Mouse (Mus musculus): ENCODE measurements around the gene Sptssa. TPM values are rescaled to one million over a fixed set of nuclear protein-coding genes. Genes with fewer than 3 reads are reported as not detected.

Sptssa gene
- polyA plus RNA-seq (2014; fragmentation: Nextera tagmentation; extraction: Ambion mirVana) = 189 and 200 TPM in 2 replicates

GRCm38 (mm10) chr12:54656396-54657171 is at the start of gene Sptssa:
Gene Sptssa (minus strand): TSS chr12:54656573.
- Histone ChIP-seq H3K36me3 (ENCODE audit: insufficient read depth) (no peaks in the 10 kb centered on the region), H3K9me3 (ENCODE audit: low read depth, low read length) (no peaks in the 10 kb centered on the region), H3K4me2 (peak within 1 kb of the TSS; percentile 76), H3K9ac (peak within 1 kb of the TSS; percentile 82), H3K4me3 (ENCODE audit: low read depth, low read length) (peak within 1 kb of the TSS; percentile 71), H3K4me1 (ENCODE audit: insufficient read depth) (peaks cover 11% of the 10 kb centered on the region), H3K27me3 (ENCODE audit: insufficient read depth, low read length) (no peaks in the 10 kb centered on the region), H3K27ac (ENCODE audit: low read depth) (peak within 1 kb of the TSS; percentile 89)
- ATAC-seq (ENCODE audit: insufficient read depth) (peak; percentile 99), DNase-seq (peak; percentile 98)
- 8% methylated on average over 53 of the region's 53 CpGs for WGBS
- TF ChIP-seq CTCF (IDR thresholded peaks at IDR 0.05; ENCODE audit: low read depth) = no peak

- no peaks in the 10 kb centered on the region for H3K36me3 ChIP-seq (ENCODE audit: insufficient read depth)
- DNase-seq (no peak), ATAC-seq (ENCODE audit: insufficient read depth) (no peak)
- H3K9ac ChIP-seq = no peak overlapping the region
- no peaks in the 10 kb centered on the region for H3K4me1 ChIP-seq (ENCODE audit: insufficient read depth)
- no peak for TF ChIP-seq CTCF (IDR thresholded peaks at IDR 0.05; ENCODE audit: low read depth)
- H3K27ac ChIP-seq (ENCODE audit: low read depth) = no peak overlapping the region
- H3K4me3 ChIP-seq (ENCODE audit: low read depth, low read length) = no peak overlapping the region
- H3K9me3 ChIP-seq (ENCODE audit: low read depth, low read length) = no peaks in the 10 kb centered on the region
- no peaks in the 10 kb centered on the region for H3K27me3 ChIP-seq (ENCODE audit: insufficient read depth, low read length)
- H3K4me2 ChIP-seq = no peak overlapping the region
- 58% methylated on average over 7 of the region's 7 CpGs for WGBS
Measured at GRCm38 (mm10) chr12:54699394-54699793, 43.0 kb upstream of the Sptssa start.

GRCm38 (mm10) chr12:54697791-54698250 is 41.4 kb upstream of the Sptssa start:
- ATAC-seq (ENCODE audit: insufficient read depth) (no peak), DNase-seq (no peak)
- Histone ChIP-seq H3K27me3 (ENCODE audit: insufficient read depth, low read length) (no peaks in the 10 kb centered on the region), H3K27ac (ENCODE audit: low read depth) (no peak overlapping the region), H3K4me2 (no peak overlapping the region), H3K9ac (no peak overlapping the region), H3K4me1 (ENCODE audit: insufficient read depth) (no peaks in the 10 kb centered on the region), H3K36me3 (ENCODE audit: insufficient read depth) (no peaks in the 10 kb centered on the region), H3K4me3 (ENCODE audit: low read depth, low read length) (no peak overlapping the region), H3K9me3 (ENCODE audit: low read depth, low read length) (no peaks in the 10 kb centered on the region)
- no peak for TF ChIP-seq CTCF (IDR thresholded peaks at IDR 0.05; ENCODE audit: low read depth)
- 35% methylated on average over 6 of the region's 6 CpGs for WGBS

GRCm38 (mm10) chr12:54697003-54697597 is 40.7 kb upstream of the Sptssa start:
- Histone ChIP-seq H3K36me3 (ENCODE audit: insufficient read depth) (no peaks in the 10 kb centered on the region), H3K4me2 (no peak overlapping the region), H3K27me3 (ENCODE audit: insufficient read depth, low read length) (no peaks in the 10 kb centered on the region), H3K9ac (no peak overlapping the region), H3K4me3 (ENCODE audit: low read depth, low read length) (no peak overlapping the region), H3K9me3 (ENCODE audit: low read depth, low read length) (no peaks in the 10 kb centered on the region), H3K27ac (ENCODE audit: low read depth) (no peak overlapping the region), H3K4me1 (ENCODE audit: insufficient read depth) (no peaks in the 10 kb centered on the region)
- ATAC-seq (ENCODE audit: insufficient read depth) (peak; percentile 36), DNase-seq (no peak)
- 3% methylated on average over 7 of the region's 7 CpGs for WGBS
- 0 out of 2 replicates have a peak, but pooled peaks have one; percentile 2 for TF ChIP-seq CTCF (IDR thresholded peaks at IDR 0.05; ENCODE audit: low read depth)

GRCm38 (mm10) chr12:54696242-54697002 is 40.0 kb upstream of the Sptssa start:
- Histone ChIP-seq H3K36me3 (ENCODE audit: insufficient read depth) (0 out of 2 replicates have a peak, but pooled peaks cover under 1% of the 10 kb centered on the region), H3K9ac (peak overlapping the region; percentile 82), H3K4me3 (ENCODE audit: low read depth, low read length) (peak overlapping the region; percentile 81), H3K27ac (ENCODE audit: low read depth) (peak overlapping the region; percentile 96), H3K4me1 (ENCODE audit: insufficient read depth) (no peaks in the 10 kb centered on the region), H3K9me3 (ENCODE audit: low read depth, low read length) (no peaks in the 10 kb centered on the region), H3K4me2 (peak overlapping the region; percentile 91), H3K27me3 (ENCODE audit: insufficient read depth, low read length) (no peaks in the 10 kb centered on the region)
- under 1% methylated on average over 32 of the region's 32 CpGs for WGBS
- TF ChIP-seq CTCF (IDR thresholded peaks at IDR 0.05; ENCODE audit: low read depth) = no peak
- ATAC-seq (ENCODE audit: insufficient read depth) (peak; percentile 90), DNase-seq (peak; percentile 99)

- TF ChIP-seq CTCF (IDR thresholded peaks at IDR 0.05; ENCODE audit: low read depth) = peak; percentile 30
- H3K4me3 ChIP-seq (ENCODE audit: low read depth, low read length) = peak within 1 kb of the TSS; percentile 81
- peak within 1 kb of the TSS; percentile 91 for H3K4me2 ChIP-seq
- peak within 1 kb of the TSS; percentile 96 for H3K27ac ChIP-seq (ENCODE audit: low read depth)
- WGBS = under 1% methylated on average over 57 of the region's 57 CpGs
- no peaks in the 10 kb centered on the region for H3K4me1 ChIP-seq (ENCODE audit: insufficient read depth)
- peak; percentile 93 for ATAC-seq (ENCODE audit: insufficient read depth)
- H3K36me3 ChIP-seq (ENCODE audit: insufficient read depth) = peaks cover 6% of the 10 kb centered on the region; the same call in 1 of the 2 replicates
- H3K9me3 ChIP-seq (ENCODE audit: low read depth, low read length) = no peaks in the 10 kb centered on the region
- H3K27me3 ChIP-seq (ENCODE audit: insufficient read depth, low read length) = no peaks in the 10 kb centered on the region
- peak within 1 kb of the TSS; percentile 82 for H3K9ac ChIP-seq
- peak; percentile 98 for DNase-seq
Measured at GRCm38 (mm10) chr12:54695511-54696241, 39.3 kb upstream of the Sptssa start, which contains the start of gene Eapp. Gene Eapp (minus strand): TSS chr12:54695897.

Measured in lung, embryonic 14.5 days (tissue).